Mouse (Mus musculus) embryonic facial prominence, embryonic 10.5 days (tissue): ENCODE measurements at regions not wholly inside any gene's neighbourhood (a gene's known extent, or its start where the extent isn't known, plus 50 kb on each side); places are given as distances from the start of the nearest gene placed in this dataset.

ENCODE experiments used
- DNase-seq: peaks from one replicate; pipeline ENCODE4 v3.0.0-alpha.2; 2017; ENCODE audit warnings: low spot score
- H3K27ac ChIP-seq: fragments of 300-500 bp; sonication (generic); replicated peaks from 2 replicates; pipeline ENCODE4 v1.5.1; 2016; ENCODE audit warnings: mild to moderate bottlenecking
- H3K27me3 ChIP-seq: fragments of 300-500 bp; sonication (generic); replicated peaks from 2 replicates; pipeline ENCODE4 v1.6.1; 2016; ENCODE audit warnings: low read depth, mild to moderate bottlenecking; ENCODE audit not compliant: poor library complexity, severe bottlenecking
- H3K36me3 ChIP-seq: fragments of 300-500 bp; sonication (generic); replicated peaks from 2 replicates; pipeline ENCODE4 v1.6.1; 2016; ENCODE audit warnings: mild to moderate bottlenecking, moderate library complexity
- H3K4me1 ChIP-seq: fragments of 300-500 bp; sonication (generic); 2 replicates; pipeline ENCODE4 v1.6.1; 2016
- H3K4me3 ChIP-seq: fragments of 300-500 bp; sonication (generic); 2 replicates; pipeline ENCODE4 v1.5.1; 2016; ENCODE audit warnings: mild to moderate bottlenecking, moderate library complexity
- H3K9me3 ChIP-seq: fragments of 300-500 bp; sonication (generic); 2 replicates; pipeline ENCODE4 v1.6.1; 2016; ENCODE audit warnings: mild to moderate bottlenecking
- whole genome bisulfite sequencing: fragments of 180-500 bp; shearing (Covaris S2); methylation state at CpG from one replicate; pipeline ENCODE4 v1.1.7; 2016; 5-methylcytosine and 5-hydroxymethylcytosine counted together

GRCm38 (mm10) chr2:173426191-173427065 lies 96.0 kb upstream of the 1700021F07Rik start:
- H3K27me3 ChIP-seq, result no peaks in the 10 kb centered on the region
- no peaks in the 10 kb centered on the region for H3K36me3 ChIP-seq
- 71% methylated on average over 16 of the region's 16 CpGs for WGBS
- peaks cover 8% of the 10 kb centered on the region for H3K4me1 ChIP-seq
- no peak overlapping the region for H3K4me3 ChIP-seq
- peak overlapping the region; percentile 24; the same call in 1 of the 2 replicates for H3K27ac ChIP-seq
- DNase-seq, result no peak
- no peaks in the 10 kb centered on the region for H3K9me3 ChIP-seq

DNA sequence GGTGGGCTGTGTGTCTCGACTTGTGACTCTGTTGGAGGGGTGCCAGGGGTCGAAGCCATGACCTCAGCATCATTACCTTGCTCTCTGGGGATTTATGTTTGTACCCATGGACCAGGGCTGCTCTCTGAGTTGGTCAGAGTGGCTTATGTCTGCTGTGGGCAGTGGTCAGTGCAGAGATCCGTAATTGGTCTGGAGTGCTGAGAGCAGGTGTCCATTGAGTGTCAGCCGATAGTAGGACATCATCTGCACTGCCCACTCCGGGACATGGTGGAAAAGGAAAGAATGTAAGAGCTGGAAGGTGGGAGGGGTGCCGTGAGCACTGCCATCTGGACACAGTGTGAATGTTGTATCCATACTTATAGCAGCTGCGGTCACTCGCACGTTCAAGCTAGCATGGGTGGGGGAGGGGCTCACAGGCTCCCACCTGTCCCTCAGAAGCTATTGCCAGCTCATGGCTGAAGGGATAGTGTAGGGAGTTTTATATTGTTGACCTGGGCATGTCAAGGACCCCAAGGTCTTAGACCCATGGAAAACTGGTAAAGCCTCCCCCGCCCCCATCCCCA lies 94.4 kb upstream of the 1700021F07Rik start:
- Histone ChIP-seq H3K27ac (no peak overlapping the region), H3K27me3 (no peaks in the 10 kb centered on the region), H3K4me3 (no peak overlapping the region), H3K36me3 (no peaks in the 10 kb centered on the region), H3K9me3 (no peaks in the 10 kb centered on the region), H3K4me1 (peaks cover 17% of the 10 kb centered on the region)
- WGBS, result 85% methylated on average over 10 of the region's 10 CpGs
- no peak for DNase-seq

- DNase-seq, result no peak
- Histone ChIP-seq H3K4me1 (peaks cover 34% of the 10 kb centered on the region), H3K9me3 (no peaks in the 10 kb centered on the region), H3K4me3 (no peak overlapping the region), H3K27me3 (no peaks in the 10 kb centered on the region), H3K36me3 (no peaks in the 10 kb centered on the region), H3K27ac (no peak overlapping the region)
- WGBS, result 79% methylated on average over 5 of the region's 5 CpGs
These were observed 90.5 kb upstream of the 1700021F07Rik start for GRCm38 (mm10) chr2:173431841-173432240.

- WGBS, result 58% methylated on average over 3 of the region's 3 CpGs
- Histone ChIP-seq H3K4me3 (no peak overlapping the region), H3K27me3 (no peaks in the 10 kb centered on the region), H3K36me3 (no peaks in the 10 kb centered on the region), H3K4me1 (peaks cover 34% of the 10 kb centered on the region), H3K27ac (0 out of 2 replicates have a peak overlapping the region, but pooled peaks have one; percentile 30), H3K9me3 (no peaks in the 10 kb centered on the region)
- DNase-seq, result no peak
These were observed 90.1 kb upstream of the 1700021F07Rik start for GRCm38 (mm10) chr2:173432258-173432657.

GRCm38 (mm10) chr2:173432886-173433624 lies 89.3 kb upstream of the 1700021F07Rik start:
- H3K27ac ChIP-seq, result 0 out of 2 replicates have a peak overlapping the region, but pooled peaks have one; percentile 19
- 83% methylated on average over 9 of the region's 9 CpGs for WGBS
- H3K4me3 ChIP-seq, result no peak overlapping the region
- no peaks in the 10 kb centered on the region for H3K9me3 ChIP-seq
- H3K27me3 ChIP-seq, result no peaks in the 10 kb centered on the region
- H3K36me3 ChIP-seq, result no peaks in the 10 kb centered on the region
- peaks cover 34% of the 10 kb centered on the region for H3K4me1 ChIP-seq
- no peak for DNase-seq

DNA sequence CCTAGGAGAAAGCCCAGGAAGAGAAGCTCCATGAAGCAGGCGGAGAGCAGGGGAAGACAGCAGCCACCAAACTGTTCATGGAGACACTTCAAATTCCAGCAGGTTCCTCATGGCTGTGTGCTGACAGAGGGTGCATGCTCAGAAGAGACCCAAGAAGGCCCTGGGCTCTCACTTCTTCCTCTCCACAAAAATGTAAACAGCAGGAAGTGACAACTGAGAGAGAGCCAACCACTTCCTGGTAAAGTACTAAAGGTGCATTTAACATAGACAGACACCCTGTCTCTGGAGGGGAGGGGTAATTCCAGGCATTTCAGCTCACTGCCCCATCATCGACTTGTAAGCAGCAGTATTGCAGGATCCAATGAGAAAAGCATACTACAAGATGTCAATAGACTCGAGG lies 85.8 kb upstream of the 1700021F07Rik start:
- no peak overlapping the region for H3K4me3 ChIP-seq
- H3K27ac ChIP-seq, result 0 out of 2 replicates have a peak overlapping the region, but pooled peaks have one; percentile 0
- H3K36me3 ChIP-seq, result no peaks in the 10 kb centered on the region
- H3K27me3 ChIP-seq, result no peaks in the 10 kb centered on the region
- no peaks in the 10 kb centered on the region for H3K9me3 ChIP-seq
- WGBS, result 82% methylated on average over 3 of the region's 3 CpGs
- H3K4me1 ChIP-seq, result peaks cover 37% of the 10 kb centered on the region
- no peak for DNase-seq

GRCm38 (mm10) chr2:173439031-173439430 lies 83.4 kb upstream of the 1700021F07Rik start:
- no peak for DNase-seq
- no peak overlapping the region for H3K27ac ChIP-seq

GRCm38 (mm10) chr2:173442056-173442455 lies 80.3 kb upstream of the 1700021F07Rik start:
- Histone ChIP-seq H3K4me3 (no peak overlapping the region), H3K27ac (no peak overlapping the region), H3K9me3 (no peaks in the 10 kb centered on the region), H3K4me1 (peaks cover 11% of the 10 kb centered on the region; the same call in 1 of the 2 replicates), H3K36me3 (no peaks in the 10 kb centered on the region), H3K27me3 (no peaks in the 10 kb centered on the region)
- 85% methylated on average over 11 of the region's 11 CpGs for WGBS
- no peak for DNase-seq

More at GRCm38 (mm10) chr2:173439031-173439430, 83.4 kb upstream of the 1700021F07Rik start:
- Histone ChIP-seq H3K4me3 (no peak overlapping the region), H3K36me3 (no peaks in the 10 kb centered on the region), H3K9me3 (no peaks in the 10 kb centered on the region), H3K27me3 (no peaks in the 10 kb centered on the region), H3K4me1 (peaks cover 32% of the 10 kb centered on the region)
- 68% methylated on average over 9 of the region's 9 CpGs for WGBS

DNA sequence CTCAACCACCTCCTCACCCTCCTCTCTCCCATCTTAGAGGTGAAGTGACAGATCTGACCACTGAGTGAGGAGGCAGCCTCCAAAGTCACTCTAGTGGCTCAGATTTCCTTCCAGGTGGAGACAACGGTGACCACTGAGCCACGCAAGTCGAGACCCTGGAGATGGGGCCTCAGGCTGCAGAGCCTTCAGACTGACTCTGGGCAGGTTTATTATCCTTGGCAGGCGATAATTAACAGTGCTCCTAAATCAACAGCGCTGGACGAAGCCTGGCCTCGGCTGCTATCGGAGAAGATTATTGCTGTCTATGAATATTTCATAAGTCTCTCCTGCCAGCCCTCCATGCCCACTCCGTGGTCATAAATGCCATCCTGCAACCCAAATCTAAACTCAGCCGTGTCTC lies 79.1 kb upstream of the 1700021F07Rik start:
- no peaks in the 10 kb centered on the region; the same call in 1 of the 2 replicates for H3K9me3 ChIP-seq
- no peaks in the 10 kb centered on the region for H3K36me3 ChIP-seq
- no peak overlapping the region for H3K27ac ChIP-seq
- peaks cover 11% of the 10 kb centered on the region; the same call in 1 of the 2 replicates for H3K4me1 ChIP-seq
- 69% methylated on average over 10 of the region's 10 CpGs for WGBS
- H3K27me3 ChIP-seq, result no peaks in the 10 kb centered on the region
- no peak overlapping the region for H3K4me3 ChIP-seq
- no peak for DNase-seq

GRCm38 (mm10) chr2:173444386-173444785 lies 78.0 kb upstream of the 1700021F07Rik start:
- no peak overlapping the region for H3K27ac ChIP-seq
- H3K9me3 ChIP-seq, result no peaks in the 10 kb centered on the region; the same call in 1 of the 2 replicates
- H3K36me3 ChIP-seq, result no peaks in the 10 kb centered on the region
- no peaks in the 10 kb centered on the region for H3K27me3 ChIP-seq
- 88% methylated on average over 9 of the region's 9 CpGs for WGBS
- H3K4me3 ChIP-seq, result no peak overlapping the region
- no peak for DNase-seq
- H3K4me1 ChIP-seq, result peaks cover 14% of the 10 kb centered on the region

DNA sequence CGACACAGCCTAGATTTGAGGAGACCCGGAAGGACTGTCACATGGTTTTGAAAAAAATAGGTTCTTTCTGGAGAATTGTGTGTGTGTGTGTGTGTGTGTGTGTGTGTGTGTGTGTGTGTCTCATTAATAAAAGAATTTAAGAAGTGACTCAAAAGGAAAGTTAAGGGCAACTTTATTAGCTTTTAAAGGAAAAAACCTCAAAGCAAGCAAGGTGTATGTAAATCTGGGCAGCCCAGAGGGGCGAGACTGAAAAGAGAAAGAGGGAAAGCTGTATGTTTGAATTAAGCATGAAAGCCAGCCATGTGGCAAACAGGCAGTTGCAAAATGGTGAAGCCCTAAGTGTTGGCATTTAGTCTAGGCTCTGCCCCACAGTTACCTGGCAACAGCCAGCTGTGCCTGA lies 77.3 kb upstream of the 1700021F07Rik start:
- peaks cover 14% of the 10 kb centered on the region for H3K4me1 ChIP-seq
- WGBS, result 86% methylated on average over 3 of the region's 3 CpGs
- no peak for DNase-seq

GRCm38 (mm10) chr2:173448546-173449187 lies 73.7 kb upstream of the 1700021F07Rik start:
- Histone ChIP-seq H3K4me3 (no peak overlapping the region), H3K9me3 (no peaks in the 10 kb centered on the region; the same call in 1 of the 2 replicates), H3K4me1 (peaks cover 8% of the 10 kb centered on the region), H3K27ac (no peak overlapping the region), H3K36me3 (no peaks in the 10 kb centered on the region), H3K27me3 (no peaks in the 10 kb centered on the region)
- 88% methylated on average over 11 of the region's 11 CpGs for WGBS
- DNase-seq, result no peak

More for the DNA sequence above, 77.3 kb upstream of the 1700021F07Rik start:
- no peaks in the 10 kb centered on the region; the same call in 1 of the 2 replicates for H3K9me3 ChIP-seq
- H3K27ac ChIP-seq, result no peak overlapping the region
- no peaks in the 10 kb centered on the region for H3K27me3 ChIP-seq
- H3K36me3 ChIP-seq, result no peaks in the 10 kb centered on the region
- H3K4me3 ChIP-seq, result no peak overlapping the region
